Mouse (Mus musculus) T-cell, adult 2 months (primary cell): ENCODE results near the gene Tm4sf20.

Experiments used
- DNase-seq: peaks from one replicate; pipeline ENCODE4 v3.0.0; 2022; ENCODE audit warnings: low spot score

Gene Tm4sf20

GRCm38 (mm10) chr1:82768269-82768668 lies at the start of gene Tm4sf20:
Tm4sf20 (minus strand) TSS chr1:82768461.
- no peak for DNase-seq

- DNase-seq, result no peak
Observed at GRCm38 (mm10) chr1:82815941-82816716, 47.9 kb upstream of the Tm4sf20 start.

DNA sequence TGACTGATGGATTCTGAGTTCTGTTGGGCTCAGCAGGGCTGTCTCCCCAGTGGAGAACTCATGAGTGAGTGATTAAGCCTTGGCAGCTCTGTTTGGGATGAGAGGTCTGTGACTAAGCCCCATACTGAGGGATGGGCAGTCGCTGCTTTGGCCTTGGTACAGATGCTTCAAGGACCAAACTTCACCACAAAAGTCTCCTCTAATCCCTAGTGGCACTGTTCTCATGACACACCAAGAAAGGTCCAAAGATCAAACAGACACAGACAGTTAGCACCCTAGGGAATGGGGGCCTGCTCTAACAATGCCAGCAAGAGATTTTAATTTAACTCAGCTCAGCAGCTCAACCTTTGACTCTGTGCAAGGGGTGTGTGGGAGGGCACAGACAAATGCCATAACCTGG lies 43.5 kb upstream of the Tm4sf20 start:
- DNase-seq, result no peak

DNA sequence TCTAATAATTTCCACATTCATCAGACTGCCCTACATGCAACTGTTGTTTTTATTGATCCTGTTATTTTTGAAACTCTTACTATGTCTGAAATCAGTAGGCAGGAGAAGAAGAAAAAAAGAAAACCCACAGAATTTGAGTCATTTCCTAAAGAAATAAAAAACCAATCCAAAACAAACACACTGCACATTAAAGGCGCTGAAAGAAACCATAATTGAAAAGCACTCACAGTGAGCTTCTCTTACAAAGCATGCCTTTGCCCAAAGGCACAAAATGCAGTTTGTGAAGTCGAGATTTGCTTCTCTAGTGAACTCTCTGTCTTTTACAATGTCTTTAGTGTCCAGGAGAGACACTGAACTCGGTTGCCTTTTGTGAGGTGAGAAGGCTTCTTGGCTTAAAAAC lies 40.3 kb upstream of the Tm4sf20 start:
- DNase-seq, result no peak

DNA sequence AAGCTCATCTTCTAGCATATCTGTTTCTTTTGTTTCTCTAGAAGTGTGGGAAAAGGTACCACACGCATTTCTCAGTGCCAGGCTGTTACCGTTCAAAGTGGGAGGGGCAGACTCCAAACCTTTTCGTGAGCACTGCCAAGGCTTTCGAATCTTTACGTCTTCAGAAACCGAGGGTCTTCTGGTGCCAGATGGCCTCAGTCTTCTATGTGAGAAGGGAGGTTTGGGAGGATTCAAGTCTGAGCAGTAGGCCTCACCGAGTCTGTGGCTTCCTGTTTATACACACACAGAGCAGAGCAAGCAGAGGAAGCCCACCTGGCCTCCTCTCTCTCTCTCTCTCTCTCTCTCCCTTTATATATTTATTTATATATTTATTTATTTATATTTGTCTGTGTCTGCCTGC lies 38.9 kb upstream of the Tm4sf20 start:
- DNase-seq, result peak; percentile 53

- DNase-seq, result no peak
Observed at GRCm38 (mm10) chr1:82806391-82806790, 38.1 kb upstream of the Tm4sf20 start.

DNA sequence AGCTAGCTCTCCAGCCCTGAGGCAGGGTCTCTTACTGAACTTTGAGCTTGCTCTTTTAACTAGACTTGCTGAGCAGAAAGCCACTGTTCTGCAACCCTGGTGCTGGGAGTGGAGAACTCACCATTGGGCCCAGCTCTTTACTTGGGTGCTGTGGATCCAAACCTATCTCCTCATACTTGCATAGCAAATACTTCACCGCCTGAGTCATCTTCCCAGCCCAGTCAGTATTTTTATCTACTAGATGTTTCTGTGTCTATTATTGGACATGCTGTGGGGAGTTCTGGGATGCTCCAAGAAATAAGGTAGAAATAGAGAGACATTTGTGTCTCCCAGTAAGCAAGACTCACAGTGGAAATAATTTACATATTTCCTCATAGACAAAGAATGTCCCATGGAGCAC lies 35.8 kb upstream of the Tm4sf20 start:
- no peak for DNase-seq

DNA sequence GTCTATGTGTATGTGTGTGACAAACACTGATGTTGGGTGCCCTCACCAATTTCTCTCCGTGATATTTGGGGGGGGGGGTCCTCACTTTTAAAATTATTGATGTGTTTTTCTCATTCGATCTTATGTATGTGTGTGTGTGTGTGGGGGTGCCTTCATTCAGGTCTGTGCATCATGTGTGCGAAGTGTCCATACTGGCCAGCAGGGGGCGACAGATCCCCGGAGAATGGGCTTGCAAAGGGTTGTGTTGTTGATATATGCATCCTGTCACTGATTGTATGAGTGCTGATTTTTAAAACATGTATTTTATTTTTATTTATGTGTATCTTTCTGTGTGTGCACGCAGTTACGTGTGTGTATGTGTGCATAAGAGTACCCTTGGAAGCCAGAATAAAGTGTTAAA lies 35.3 kb upstream of the Tm4sf20 start:
- peak; percentile 49 for DNase-seq

GRCm38 (mm10) chr1:82801105-82801783 lies 33.0 kb upstream of the Tm4sf20 start:
- DNase-seq, result no peak

GRCm38 (mm10) chr1:82798922-82799321 lies 30.7 kb upstream of the Tm4sf20 start:
- DNase-seq, result no peak

DNA sequence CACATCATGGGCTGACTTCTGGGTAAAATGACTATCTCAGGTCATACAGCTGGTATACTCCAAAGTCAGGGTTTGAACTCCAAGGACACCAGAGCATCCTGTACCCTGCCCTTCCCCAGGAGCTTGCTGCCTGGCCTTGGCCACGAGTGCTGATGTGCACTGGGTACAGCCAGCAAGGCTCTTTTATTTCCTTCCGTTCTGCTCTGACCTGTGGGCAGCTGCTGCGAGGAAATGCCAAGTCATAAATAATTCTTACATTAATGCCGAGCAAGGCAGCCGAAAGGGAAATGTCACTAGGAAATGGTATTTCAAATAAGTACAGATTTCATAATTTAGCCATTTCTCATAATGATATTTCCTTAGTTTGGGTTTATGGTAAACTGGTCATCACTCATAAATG lies 30.0 kb upstream of the Tm4sf20 start:
- DNase-seq, result no peak

- DNase-seq, result no peak
Observed at GRCm38 (mm10) chr1:82797088-82797487, 28.8 kb upstream of the Tm4sf20 start.

DNA sequence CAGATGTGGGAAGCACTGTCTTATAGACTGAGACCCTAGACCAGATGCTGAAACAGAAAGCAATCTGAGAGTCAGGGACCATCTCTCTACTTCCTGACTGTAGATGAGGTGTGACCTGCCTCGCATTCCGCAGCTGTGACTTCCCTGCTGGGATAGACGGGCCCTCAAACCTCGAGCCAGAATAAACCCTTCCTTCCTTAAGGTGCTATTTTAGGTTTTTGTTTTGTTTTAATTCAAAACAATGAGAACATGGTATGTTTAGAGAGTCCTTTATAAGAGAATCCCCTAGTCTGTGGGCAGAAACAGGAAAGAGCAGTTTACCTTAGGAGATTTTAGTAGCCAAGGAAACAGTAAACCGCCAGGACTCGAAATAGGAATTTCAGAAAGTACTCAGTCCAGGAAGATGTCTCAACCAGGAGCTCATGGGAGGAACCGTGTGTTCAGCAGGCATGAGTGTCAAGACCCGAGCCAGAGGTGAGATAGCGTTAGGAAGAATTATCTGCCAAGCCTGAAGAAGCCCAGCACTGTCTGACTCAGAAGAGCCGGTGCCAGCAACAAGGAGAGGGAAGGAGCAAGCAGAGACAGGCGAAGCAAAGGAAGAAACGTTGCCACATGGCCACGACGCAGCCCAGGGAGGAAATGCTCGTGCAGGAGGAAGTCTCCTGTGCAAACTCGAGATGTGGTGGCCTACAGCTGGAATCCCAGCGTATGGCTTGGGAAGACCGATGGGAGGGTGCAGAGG lies 27.6 kb upstream of the Tm4sf20 start:
- DNase-seq, result no peak

- DNase-seq, result no peak
Observed at GRCm38 (mm10) chr1:82795211-82795610, 26.9 kb upstream of the Tm4sf20 start.

DNA sequence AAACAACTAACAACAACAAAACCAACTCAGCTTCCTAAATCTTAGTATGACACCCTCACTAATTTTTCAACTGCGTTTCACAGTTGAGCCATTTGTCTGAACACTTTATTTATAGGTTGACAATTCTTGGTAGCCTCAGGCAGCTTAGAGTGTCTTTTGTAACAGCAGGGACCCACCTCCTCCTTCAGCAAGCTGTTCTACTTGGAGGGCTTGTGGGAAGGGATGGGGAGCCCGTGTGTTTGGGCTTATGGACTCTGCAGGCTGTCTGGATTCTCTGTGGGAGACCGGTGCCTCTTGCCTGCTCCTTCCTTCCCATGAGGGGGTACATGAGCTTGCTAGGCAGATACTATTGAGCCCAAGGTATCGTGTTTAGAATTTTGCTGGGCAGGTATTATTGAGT lies 25.7 kb upstream of the Tm4sf20 start:
- DNase-seq, result no peak

DNA sequence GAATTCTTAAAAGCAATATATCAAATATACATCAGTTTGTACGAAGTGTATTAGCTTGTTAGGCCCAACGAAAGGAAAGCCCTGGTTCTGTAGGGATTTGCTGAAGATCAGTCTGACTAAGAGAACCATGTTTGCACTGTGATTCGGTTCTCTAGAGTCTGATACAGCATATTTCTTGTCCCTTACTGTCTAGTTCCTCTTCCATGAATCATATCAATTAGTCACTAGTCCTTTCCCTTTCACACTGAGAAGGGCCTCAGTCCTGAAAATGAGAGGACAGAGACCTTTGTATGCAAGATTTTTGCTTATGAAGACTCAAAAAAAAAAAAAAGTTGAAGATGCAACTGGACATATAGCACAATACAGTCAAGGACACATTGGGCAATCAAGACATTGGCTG lies 24.8 kb upstream of the Tm4sf20 start:
- no peak for DNase-seq

GRCm38 (mm10) chr1:82792238-82792637 lies 24.0 kb upstream of the Tm4sf20 start:
- no peak for DNase-seq

DNA sequence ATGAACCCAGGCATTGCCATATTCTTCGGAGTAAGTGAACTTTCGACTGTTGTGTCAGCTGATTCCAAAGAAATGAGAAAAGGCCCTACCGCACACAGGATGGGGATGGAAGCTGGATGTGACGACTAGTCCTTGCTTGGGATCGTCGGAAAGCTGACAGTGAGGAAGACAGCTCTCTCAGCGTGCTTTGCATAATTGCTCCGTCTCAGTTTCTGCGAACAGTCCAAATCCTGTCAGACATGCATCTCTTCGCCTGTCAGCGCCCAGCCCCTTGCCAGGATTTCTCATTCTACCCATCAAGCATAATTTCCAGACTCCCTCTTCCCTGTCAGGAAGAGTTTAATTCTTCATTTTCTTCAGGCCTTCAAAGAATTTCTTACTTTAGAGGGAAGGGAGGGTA lies 22.8 kb upstream of the Tm4sf20 start:
- no peak for DNase-seq

- no peak for DNase-seq
Observed at GRCm38 (mm10) chr1:82788070-82788469, 19.8 kb upstream of the Tm4sf20 start.

DNA sequence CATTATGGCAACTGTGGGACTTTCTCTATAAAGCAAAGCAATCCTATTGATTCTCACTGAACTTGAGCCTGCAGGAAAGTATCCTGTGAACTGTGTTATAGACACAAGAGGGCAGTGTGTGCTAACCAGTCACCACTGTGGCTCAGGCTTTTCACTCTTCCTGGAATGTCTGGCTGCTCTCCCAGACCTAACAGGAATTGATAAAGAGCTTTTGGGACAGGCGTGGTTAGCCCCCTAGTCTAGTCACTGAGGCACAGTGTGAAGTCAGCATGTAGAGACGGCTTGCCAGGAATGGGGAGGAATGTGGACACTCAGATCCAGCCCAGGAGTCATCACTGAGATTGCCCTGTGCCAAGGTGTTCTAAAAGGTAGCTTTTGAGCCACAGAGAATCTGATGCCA lies 19.2 kb upstream of the Tm4sf20 start:
- DNase-seq, result peak; percentile 16

DNA sequence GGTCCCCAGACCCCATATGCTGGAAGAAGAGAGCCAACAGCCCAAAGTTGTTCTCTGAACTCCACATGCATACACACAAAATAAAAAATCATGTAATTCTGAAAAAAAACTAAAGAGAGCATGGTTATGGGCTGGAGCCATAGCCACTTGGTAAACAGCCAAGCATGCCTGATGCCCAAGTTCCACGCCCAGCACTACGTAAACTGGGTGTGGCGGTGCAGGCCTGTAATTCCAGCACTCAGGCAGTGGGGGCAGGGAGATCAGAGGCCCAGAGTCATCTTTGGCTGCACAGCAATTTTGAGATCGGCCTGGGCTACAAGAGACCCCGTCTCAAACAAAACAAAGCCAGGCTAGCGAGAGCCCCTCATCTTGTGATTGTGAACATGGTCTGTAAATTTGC lies 17.3 kb upstream of the Tm4sf20 start:
- no peak for DNase-seq

GRCm38 (mm10) chr1:82783559-82783958 lies 15.3 kb upstream of the Tm4sf20 start:
- no peak for DNase-seq

- no peak for DNase-seq
Observed at GRCm38 (mm10) chr1:82779388-82779966, 11.2 kb upstream of the Tm4sf20 start.
